Mouse (Mus musculus): ENCODE measurements around the gene Smo. TPM values are rescaled to one million over a fixed set of nuclear protein-coding genes. Genes with fewer than 3 reads are reported as not detected.

Gene Smo
- total and polyA plus RNA-seq, 2 experiments from 2014 or later, result 8.3 to 38.2 TPM

DNA sequence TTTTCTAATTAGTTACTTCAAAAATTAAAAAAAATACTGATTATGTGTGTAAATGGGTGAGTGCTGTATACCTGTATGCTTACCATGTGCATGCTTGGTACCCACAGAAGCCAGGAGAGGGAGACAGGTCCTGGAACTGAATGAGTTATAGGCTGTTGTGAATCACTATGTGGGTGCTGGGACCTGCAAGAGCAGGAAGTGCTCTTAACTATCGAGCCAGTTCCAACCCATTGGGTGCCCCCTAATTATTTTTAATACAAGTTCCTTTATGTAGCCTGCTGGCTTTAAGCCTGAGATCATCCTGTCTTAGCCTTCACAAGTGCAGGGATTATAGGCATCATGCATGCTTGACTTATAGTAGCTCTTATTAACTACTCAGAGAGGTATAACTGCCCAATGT is 38.9 kb downstream of the Smo start:
- no peak for TF ChIP-seq CTCF (IDR thresholded peaks at IDR 0.05; ENCODE audit: low read depth)
- no peak overlapping the region for H3K4me3 ChIP-seq (ENCODE audit: low read depth, low read length)

DNA sequence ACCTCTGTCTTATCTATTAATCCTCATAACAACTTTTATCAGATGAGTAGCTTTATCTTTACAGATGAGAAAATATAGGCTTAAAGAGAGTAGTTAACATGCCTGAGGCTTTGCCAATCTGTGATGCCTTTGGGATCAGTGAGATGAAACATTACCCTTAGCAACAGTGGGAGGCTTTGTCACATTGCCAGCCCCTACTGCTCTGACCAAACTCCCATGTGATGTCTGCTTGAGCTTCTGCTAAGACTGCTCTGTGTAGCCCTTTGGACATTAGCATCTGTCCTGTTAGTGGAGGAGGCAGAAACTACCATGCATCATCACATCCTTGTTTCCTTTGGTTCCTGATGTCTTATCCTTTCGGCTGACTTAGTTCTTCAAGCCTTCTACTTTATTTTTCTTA is 40.3 kb downstream of the Smo start:
- ATAC-seq, result no peak
- 94% methylated on average over 1 of the region's 1 CpGs for WGBS
- no peaks in the 10 kb centered on the region for H3K9me3 ChIP-seq (ENCODE audit: low read length)

More for the DNA sequence above, 38.9 kb downstream of the Smo start:
- Histone ChIP-seq H3K27ac (ENCODE audit: low read depth, low read length) (no peak overlapping the region), H3K36me3 (ENCODE audit: insufficient read depth) (no peaks in the 10 kb centered on the region), H3K4me2 (ENCODE audit: low read depth) (no peak overlapping the region), H3K9ac (no peak overlapping the region), H3K9me3 (ENCODE audit: low read length) (no peaks in the 10 kb centered on the region), H3K4me1 (ENCODE audit: insufficient read depth) (no peaks in the 10 kb centered on the region), H3K27me3 (ENCODE audit: insufficient read depth, low read length) (no peaks in the 10 kb centered on the region)
- WGBS, result 62% methylated on average over 1 of the region's 1 CpGs
- ATAC-seq (no peak), DNase-seq (no peak)

DNA sequence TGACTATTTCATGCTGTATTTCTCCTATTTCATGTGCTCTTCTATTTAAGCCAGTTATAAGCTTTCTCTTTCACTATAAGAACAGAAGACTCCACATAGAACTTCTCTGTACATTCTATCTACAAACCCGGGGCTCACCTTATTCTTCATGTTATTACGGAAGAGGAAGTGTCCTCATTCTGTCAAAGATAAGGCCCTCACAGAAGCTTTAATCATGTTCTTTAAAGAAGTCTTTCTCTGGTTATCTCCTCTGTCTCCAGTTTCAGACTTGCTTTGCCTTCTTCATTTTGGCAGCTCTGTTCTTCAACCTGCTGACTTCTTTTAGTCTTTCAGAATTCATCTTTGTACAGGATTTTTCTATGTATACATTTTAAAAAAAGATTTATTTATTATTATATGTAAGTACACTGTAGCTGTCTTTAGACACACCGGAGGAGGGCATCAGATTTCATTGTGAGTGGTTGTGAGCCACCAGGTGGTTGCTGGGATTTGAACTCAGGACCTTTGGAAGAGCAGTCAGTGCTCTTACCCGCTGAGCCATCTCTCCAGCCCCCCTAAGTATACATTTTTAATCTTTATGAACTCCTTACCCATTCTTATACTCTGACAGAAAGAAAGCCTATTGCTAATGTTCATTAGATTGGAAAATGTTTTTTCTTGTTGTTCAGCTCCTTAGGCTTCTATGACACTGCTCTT is 41.4 kb downstream of the Smo start:
- no peak overlapping the region for H3K27ac ChIP-seq (ENCODE audit: low read depth, low read length)
- no peaks in the 10 kb centered on the region for H3K4me1 ChIP-seq (ENCODE audit: insufficient read depth)
- H3K9me3 ChIP-seq (ENCODE audit: low read length), result no peaks in the 10 kb centered on the region
- no peak overlapping the region for H3K4me2 ChIP-seq (ENCODE audit: low read depth)
- DNase-seq (no peak), ATAC-seq (no peak)
- no peak for TF ChIP-seq CTCF (IDR thresholded peaks at IDR 0.05; ENCODE audit: low read depth)
- H3K36me3 ChIP-seq (ENCODE audit: insufficient read depth), result no peaks in the 10 kb centered on the region
- H3K27me3 ChIP-seq (ENCODE audit: insufficient read depth, low read length), result no peaks in the 10 kb centered on the region
- H3K9ac ChIP-seq, result no peak overlapping the region
- 80% methylated on average over 4 of the region's 4 CpGs for WGBS
- H3K4me3 ChIP-seq (ENCODE audit: low read depth, low read length), result no peak overlapping the region

More for the DNA sequence above, 40.3 kb downstream of the Smo start:
- H3K9ac ChIP-seq, result no peak overlapping the region
- peak; percentile 21 for DNase-seq
- no peaks in the 10 kb centered on the region for H3K36me3 ChIP-seq (ENCODE audit: insufficient read depth)
- no peaks in the 10 kb centered on the region for H3K27me3 ChIP-seq (ENCODE audit: insufficient read depth, low read length)
- H3K4me3 ChIP-seq (ENCODE audit: low read depth, low read length), result no peak overlapping the region
- H3K4me2 ChIP-seq (ENCODE audit: low read depth), result no peak overlapping the region
- no peak overlapping the region for H3K27ac ChIP-seq (ENCODE audit: low read depth, low read length)
- no peaks in the 10 kb centered on the region for H3K4me1 ChIP-seq (ENCODE audit: insufficient read depth)
- no peak for TF ChIP-seq CTCF (IDR thresholded peaks at IDR 0.05; ENCODE audit: low read depth)

DNA sequence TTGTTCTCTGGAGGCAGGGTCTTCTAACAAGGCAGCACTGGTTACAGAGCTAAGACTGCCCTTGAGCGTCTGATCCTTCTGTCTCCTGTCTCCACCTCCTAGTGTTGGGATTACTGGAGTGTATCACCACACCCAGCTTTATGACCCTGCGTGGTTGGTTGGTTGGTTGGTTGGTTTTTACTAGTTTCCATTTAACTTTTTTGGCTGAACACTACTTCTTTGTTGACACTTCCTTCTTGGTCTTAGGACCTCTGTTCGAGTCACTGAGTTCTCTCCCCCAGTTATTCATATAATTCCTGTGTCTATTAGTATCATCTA is 41.9 kb downstream of the Smo start:
- Histone ChIP-seq H3K4me3 (ENCODE audit: low read depth, low read length) (no peak overlapping the region), H3K27ac (ENCODE audit: low read depth, low read length) (no peak overlapping the region), H3K9ac (no peak overlapping the region), H3K4me1 (ENCODE audit: insufficient read depth) (no peaks in the 10 kb centered on the region), H3K9me3 (ENCODE audit: low read length) (no peaks in the 10 kb centered on the region), H3K27me3 (ENCODE audit: insufficient read depth, low read length) (no peaks in the 10 kb centered on the region), H3K36me3 (ENCODE audit: insufficient read depth) (no peaks in the 10 kb centered on the region), H3K4me2 (ENCODE audit: low read depth) (no peak overlapping the region)
- no peak for ATAC-seq
- DNase-seq, result no peak
- no peak for TF ChIP-seq CTCF (IDR thresholded peaks at IDR 0.05; ENCODE audit: low read depth)
- WGBS, result 74% methylated on average over 3 of the region's 3 CpGs

DNA sequence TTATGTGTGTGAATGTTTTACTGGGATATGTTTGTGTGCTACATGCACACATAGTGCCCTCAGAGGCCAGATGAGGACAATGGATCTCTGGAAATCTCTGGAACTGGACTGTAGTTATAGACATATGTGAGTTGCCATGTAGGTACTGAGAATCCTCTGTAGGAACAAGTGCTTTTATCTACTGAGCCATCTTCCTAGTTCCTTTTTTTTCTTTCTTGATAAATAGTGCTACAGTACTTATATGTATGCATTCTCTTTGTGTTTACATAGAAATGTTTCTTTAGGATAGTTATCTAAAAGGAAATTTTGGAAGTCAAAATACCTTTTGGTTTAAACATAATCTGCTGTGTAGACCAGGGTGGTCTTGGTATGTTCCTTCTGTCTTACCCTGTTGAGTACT is 44.8 kb downstream of the Smo start:
- TF ChIP-seq CTCF (IDR thresholded peaks at IDR 0.05; ENCODE audit: low read depth), result no peak
- H3K27ac ChIP-seq (ENCODE audit: low read depth, low read length), result no peak overlapping the region
- no peak for ATAC-seq
- H3K9ac ChIP-seq, result no peak overlapping the region
- H3K4me3 ChIP-seq (ENCODE audit: low read depth, low read length), result no peak overlapping the region
- H3K9me3 ChIP-seq (ENCODE audit: low read length), result no peaks in the 10 kb centered on the region
- DNase-seq, result no peak
- H3K36me3 ChIP-seq (ENCODE audit: insufficient read depth), result no peaks in the 10 kb centered on the region
- no peak overlapping the region for H3K4me2 ChIP-seq (ENCODE audit: low read depth)
- H3K4me1 ChIP-seq (ENCODE audit: insufficient read depth), result no peaks in the 10 kb centered on the region
- no peaks in the 10 kb centered on the region for H3K27me3 ChIP-seq (ENCODE audit: insufficient read depth, low read length)

DNA sequence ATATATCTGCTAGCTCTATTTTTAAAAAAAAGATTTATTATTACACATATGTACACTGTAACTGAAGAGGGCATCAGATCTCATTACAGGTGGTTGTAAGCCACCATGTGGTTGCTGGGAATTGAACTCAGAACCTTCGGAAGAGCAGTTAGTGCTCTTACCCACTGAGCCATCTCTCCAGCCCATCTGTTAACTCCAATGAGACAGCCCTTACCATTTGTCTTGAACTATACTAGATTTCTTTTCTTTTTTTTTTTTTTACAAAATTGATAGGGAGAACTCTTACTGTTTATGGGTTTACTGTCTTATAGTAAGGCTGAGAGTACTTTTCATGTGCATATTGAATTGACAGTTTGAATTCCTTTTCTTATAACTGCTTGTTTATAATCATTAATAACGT is 45.3 kb downstream of the Smo start:
- no peak for ATAC-seq
- WGBS, result 93% methylated on average over 2 of the region's 2 CpGs
- DNase-seq, result no peak
- no peak overlapping the region for H3K9ac ChIP-seq
- H3K4me1 ChIP-seq (ENCODE audit: insufficient read depth), result no peaks in the 10 kb centered on the region
- H3K36me3 ChIP-seq (ENCODE audit: insufficient read depth), result no peaks in the 10 kb centered on the region
- H3K4me3 ChIP-seq (ENCODE audit: low read depth, low read length), result no peak overlapping the region
- no peak overlapping the region for H3K4me2 ChIP-seq (ENCODE audit: low read depth)
- TF ChIP-seq CTCF (IDR thresholded peaks at IDR 0.05; ENCODE audit: low read depth), result no peak
- H3K27ac ChIP-seq (ENCODE audit: low read depth, low read length), result no peak overlapping the region
- H3K9me3 ChIP-seq (ENCODE audit: low read length), result no peaks in the 10 kb centered on the region
- H3K27me3 ChIP-seq (ENCODE audit: insufficient read depth, low read length), result no peaks in the 10 kb centered on the region

DNA sequence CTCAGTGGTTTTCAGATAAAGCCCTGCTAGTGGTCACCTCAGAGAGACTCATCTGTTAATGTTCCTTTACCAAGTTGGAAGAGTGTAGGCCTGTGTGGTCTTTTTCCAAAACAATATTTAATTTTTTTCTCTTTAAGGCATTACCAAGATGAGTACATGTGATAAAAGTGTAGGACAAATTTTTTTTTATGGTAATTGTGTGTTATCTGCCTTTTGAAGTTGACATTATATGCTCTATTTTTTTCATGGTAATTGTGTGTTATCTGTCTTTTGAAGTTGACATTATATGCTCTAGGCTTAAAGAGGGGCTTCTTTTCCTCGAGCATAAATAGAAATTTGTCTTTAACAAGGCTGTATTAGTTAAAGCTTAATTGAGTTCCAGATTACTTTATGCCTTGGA is 46.9 kb downstream of the Smo start:
- no peak for ATAC-seq
- Histone ChIP-seq H3K9me3 (ENCODE audit: low read length) (no peaks in the 10 kb centered on the region), H3K27me3 (ENCODE audit: insufficient read depth, low read length) (no peaks in the 10 kb centered on the region), H3K27ac (ENCODE audit: low read depth, low read length) (no peak overlapping the region), H3K4me1 (ENCODE audit: insufficient read depth) (no peaks in the 10 kb centered on the region), H3K4me2 (ENCODE audit: low read depth) (no peak overlapping the region), H3K9ac (no peak overlapping the region), H3K4me3 (ENCODE audit: low read depth, low read length) (no peak overlapping the region), H3K36me3 (ENCODE audit: insufficient read depth) (no peaks in the 10 kb centered on the region)
- no peak for TF ChIP-seq CTCF (IDR thresholded peaks at IDR 0.05; ENCODE audit: low read depth)
- WGBS, result 63% methylated on average over 1 of the region's 1 CpGs
- DNase-seq, result no peak

All from forebrain, postnatal 0 days (tissue).